Mouse (Mus musculus): ENCODE measurements around the gene Hoxc5.

GRCm38 (mm10) chr15:102999955-103000354, 32.7 kb downstream of the Hoxc5 start:
- TF ChIP-seq CTCF (IDR thresholded peaks at IDR 0.05; ENCODE audit: low read depth) (no peak), EP300 (IDR thresholded peaks at IDR 0.05; ENCODE audit: low read depth) (no peak)

Measured in heart, postnatal 0 days (tissue).